Comparison of ENCODE assay signal across 8 mouse cellular contexts in the genomic region with DNA sequence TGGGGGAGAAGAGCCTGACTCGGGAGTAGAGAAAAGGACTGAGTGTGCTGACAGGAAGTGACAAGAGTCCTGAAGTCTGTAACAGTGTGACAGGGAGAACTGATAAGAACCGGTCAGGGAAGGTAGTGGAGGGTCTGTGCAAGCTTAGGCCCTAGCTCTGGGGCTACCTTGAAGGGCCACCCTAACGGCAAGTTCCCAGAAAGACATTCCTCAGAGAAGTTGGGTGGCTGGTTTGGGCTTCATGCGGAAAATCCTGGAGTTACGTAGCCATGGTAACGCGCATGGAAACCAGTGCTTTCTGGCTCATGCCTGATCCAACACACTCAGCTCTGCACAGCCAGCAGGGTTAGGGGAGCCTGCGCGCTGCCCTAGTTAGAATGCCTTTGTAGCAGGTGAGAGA. TPM values are rescaled to one million over a fixed set of nuclear protein-coding genes. Genes with fewer than 3 reads are reported as not detected.
DNase-seq lines count a peak whose midpoint lies in the region; ATAC-seq and TF ChIP-seq lines count a peak whose summit lies in the region.

Gene Lgals3 (plus strand): TSS at position 291 of the 400 bp plus-strand sequence.

- DNase-seq in cerebellum, adult 9-10 months, result peak; percentile 19
- no peak for DNase-seq in cerebellum, adult 9-11 months
- DNase-seq in forebrain, postnatal 0 days, result peak; percentile 87
- peak; percentile 59 for DNase-seq in kidney, adult 18-20 months
- DNase-seq in left cerebral cortex, postnatal 36 days (ENCODE audit: low spot score in 2 of 2), result peak; percentile 37 to 45
- peak; percentile 39 for DNase-seq in mesoderm, embryonic 11.5 days (ENCODE audit: low read depth, low spot score)

- H3K36me3 ChIP-seq in forebrain, postnatal 0 days (ENCODE audit: insufficient read depth), result no peaks in the 10 kb centered on the region
- H3K36me3 ChIP-seq in stomach, embryonic 14.5 days (ENCODE audit: control insufficient read depth, insufficient read depth, low read length), result no peaks in the 10 kb centered on the region

- peak within 1 kb of the TSS; percentile 29 for H3K4me2 ChIP-seq in forebrain, postnatal 0 days (ENCODE audit: low read depth)
- H3K4me2 ChIP-seq in stomach, embryonic 14.5 days (replicated peaks; ENCODE audit: low read depth, low read length), result no peak within 1 kb of the TSS

- H3K9me3 ChIP-seq in forebrain, postnatal 0 days (ENCODE audit: low read length), result no peaks in the 10 kb centered on the region
- no peaks in the 10 kb centered on the region for H3K9me3 ChIP-seq in stomach, embryonic 14.5 days (ENCODE audit: control insufficient read depth, low read depth, low read length)

- WGBS in forebrain, postnatal 0 days, result 13% methylated on average over 9 of the region's 9 CpGs
- 40% methylated on average over 9 of the region's 9 CpGs for WGBS in stomach, embryonic 14.5 days

- intact Hi-C loops in left cerebral cortex, postnatal 36 days (cut with DNase I), result no loop called here

- H3K4me1 ChIP-seq in bone marrow macrophage, adult 2 months (ENCODE audit: control insufficient read depth, insufficient read depth, low read length), result peaks cover 79% of the 10 kb centered on the region
- peaks cover 8% of the 10 kb centered on the region; the same call in 1 of the 2 replicates for H3K4me1 ChIP-seq in forebrain, postnatal 0 days (ENCODE audit: insufficient read depth)
- H3K4me1 ChIP-seq in stomach, embryonic 14.5 days (ENCODE audit: control insufficient read depth, insufficient read depth, low read length), result peaks cover 9% of the 10 kb centered on the region

- H3K4me3 ChIP-seq in bone marrow macrophage, adult 2 months (ENCODE audit: insufficient read depth, low read length), result no peak within 1 kb of the TSS
- H3K4me3 ChIP-seq in forebrain, postnatal 0 days (ENCODE audit: low read depth, low read length), result no peak within 1 kb of the TSS
- H3K4me3 ChIP-seq in stomach, embryonic 14.5 days (ENCODE audit: low read depth, low read length), result no peak within 1 kb of the TSS

- ATAC-seq in forebrain, postnatal 0 days, result peak; percentile 92
- ATAC-seq in stomach, embryonic 14.5 days (ENCODE audit: insufficient number of reproducible peaks, insufficient read depth, low FRiP score, low read depth), result peak; percentile 61; the same call in 1 of the 2 replicates

- no peak for TF ChIP-seq POLR2A in bone marrow macrophage, adult 2 months (IDR thresholded peaks at IDR 0.05; ENCODE audit: borderline replicate concordance, low read depth, low read length)

- H3K27ac ChIP-seq in bone marrow macrophage, adult 2 months (ENCODE audit: insufficient read depth, low read depth, low read length), result peak within 1 kb of the TSS; percentile 16; the same call in 1 of the 2 replicates
- peak within 1 kb of the TSS; percentile 69 for H3K27ac ChIP-seq in forebrain, postnatal 0 days (ENCODE audit: low read depth, low read length)
- H3K27ac ChIP-seq in stomach, embryonic 14.5 days (ENCODE audit: low read length), result no peak within 1 kb of the TSS

- TF ChIP-seq CTCF in bone marrow macrophage, adult 2 months (IDR thresholded peaks at IDR 0.05; ENCODE audit: low read depth, low read length), result no peak
- TF ChIP-seq CTCF in forebrain, postnatal 0 days (IDR thresholded peaks at IDR 0.05; ENCODE audit: low read depth), result no peak

- no peaks in the 10 kb centered on the region for H3K27me3 ChIP-seq in forebrain, postnatal 0 days (ENCODE audit: insufficient read depth, low read length)
- H3K27me3 ChIP-seq in stomach, embryonic 14.5 days (ENCODE audit: control insufficient read depth, insufficient read depth, low read length), result no peaks in the 10 kb centered on the region

- peak within 1 kb of the TSS; percentile 28; the same call in 1 of the 2 replicates for H3K9ac ChIP-seq in forebrain, postnatal 0 days
- no peak within 1 kb of the TSS for H3K9ac ChIP-seq in stomach, embryonic 14.5 days (replicated peaks; ENCODE audit: low read depth, low read length)

RNA-seq across cellular contexts. Expression of gene Lgals3, which starts in this region (rescaled TPM):
- polyA plus RNA-seq in bone marrow macrophage, adult 2 months (2012; ENCODE audit: insufficient read depth, insufficient read length, missing spikeins), result 4,409 and 4,976 TPM in 2 replicates
- total RNA-seq in forebrain, postnatal 0 days (2014; rRNA removed), result 2.1 and 3.4 TPM in 2 replicates
- polyA plus RNA-seq in forebrain, postnatal 0 days (2015; fragmentation: Nextera tagmentation; extraction: Ambion mirVana), result 5.1 and 9.0 TPM in 2 replicates
- total RNA-seq in left cerebral cortex, postnatal 36 days (2021), result under 1 TPM in 1 of 2 experiments, not detected in 1; 0.49 TPM
- 15.9 and 16.6 TPM in 2 replicates for polyA plus RNA-seq in stomach, embryonic 14.5 days (2014; fragmentation: Nextera tagmentation; extraction: Ambion mirVana)

Comparison
In these comparisons a context has a peak if more than half of its experiments do, and no peak if none do; other contexts are left out.
1. RNA of gene Lgals3 (polyA plus RNA-seq): 4,409 to 4,976 TPM in bone marrow macrophage, adult 2 months; 15.9 to 16.6 TPM in stomach, embryonic 14.5 days and 5.1 to 9.0 TPM in forebrain, postnatal 0 days; every median in the first group is over 100 times any median in the second.
2. Peak in DNase-seq in left cerebral cortex, postnatal 36 days; RNA of the gene not detected or under 1 TPM.